Mouse (Mus musculus): ENCODE data around the gene Ifitm7.

- TF ChIP-seq POLR2A (IDR thresholded peaks at IDR 0.05; ENCODE audit: insufficient read depth, low read depth, low read length): no peak
- TF ChIP-seq CTCF (IDR thresholded peaks at IDR 0.05; ENCODE audit: insufficient read depth, low read depth, low read length): no peak
Measured at GRCm38 (mm10) chr16:14021166-14021822, 34.6 kb upstream of the Ifitm7 start.

Measured in olfactory bulb, adult 2 months (tissue).